Mouse (Mus musculus) erythroblast, embryonic 14.5 days (primary cell): ENCODE measurements around the gene C1qtnf9.

Experiments
- GATA1 ChIP-seq: IDR thresholded peaks from 2 replicates; pipeline ENCODE4 v1.6.1; 2012; ENCODE audit warnings: low read length, inconsistent platforms, mixed read lengths
- TAL1 ChIP-seq: IDR thresholded peaks from 3 replicates; pipeline ENCODE4 v1.6.1; 2012; ENCODE audit warnings: low read length, inconsistent platforms, mixed read lengths

DNA sequence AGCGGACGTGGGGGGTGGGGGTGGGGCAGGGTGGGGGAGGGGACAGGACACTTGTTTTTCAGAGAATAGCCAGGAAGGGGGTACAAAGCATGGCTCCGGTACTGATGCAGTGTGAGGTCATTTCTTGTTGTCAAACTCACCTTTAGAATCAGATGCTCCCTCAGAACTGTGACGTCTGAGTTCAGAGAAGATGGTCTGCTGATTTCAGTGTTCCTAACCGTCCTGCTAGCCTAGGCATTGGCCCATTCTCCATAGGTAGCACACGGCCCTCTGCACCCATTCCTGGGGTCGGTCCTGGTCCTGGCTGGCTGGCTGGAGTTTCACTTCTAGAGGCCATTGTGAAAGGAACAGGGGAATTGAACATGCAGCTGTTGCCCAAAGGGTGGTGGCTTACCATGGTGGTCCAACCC lies 30.7 kb upstream of the C1qtnf9 start:
- TF ChIP-seq GATA1, result no peak
- TF ChIP-seq TAL1, result no peak
